Mouse (Mus musculus) liver, embryonic 14.5 days (tissue): ENCODE results near the gene Mink1. TPM values are rescaled to one million over a fixed set of nuclear protein-coding genes. Genes with fewer than 3 reads are reported as not detected.

Source experiments
- ATAC-seq: fragments of 200-750 bp; cut with Nextera tagmentation; 2 replicates; pipeline ENCODE4 v1.8.0; 2017; ENCODE audit warnings: moderate number of reproducible peaks, mild to moderate bottlenecking, moderate library complexity; ENCODE audit not compliant: insufficient read depth
- DNase-seq, 3 experiments: peaks; one replicate each; pipeline ENCODE4 v3.0.0-alpha.2; 2012 to 2013; ENCODE audit warnings: low read depth in 3 of 3, low spot score in 3 of 3
- H3K27ac ChIP-seq: fragments of 300-500 bp; sonication (generic); 2 replicates; pipeline ENCODE4 v1.5.1; 2014; ENCODE audit warnings: moderate library complexity, mild to moderate bottlenecking, control low read depth, inconsistent platforms
- H3K27me3 ChIP-seq: fragments of 300-500 bp; sonication (generic); 2 replicates; pipeline ENCODE4 v1.6.1; 2014; ENCODE audit warnings: mild to moderate bottlenecking, low read length, moderate library complexity; ENCODE audit not compliant: control insufficient read depth, insufficient read depth
- H3K36me3 ChIP-seq: fragments of 300-500 bp; sonication (generic); replicated peaks from 2 replicates; pipeline ENCODE4 v1.6.1; 2014; ENCODE audit warnings: low read depth; ENCODE audit not compliant: control insufficient read depth, insufficient read depth
- H3K4me1 ChIP-seq, 2 experiments: fragments of 200-500 bp in 1 of 2; fragments of 300-500 bp in 1 of 2; sonication (generic) in 1 of 2; replicated peaks; 2 replicates each; pipeline ENCODE4 v1.6.1; 2012 to 2014; ENCODE audit warnings: antibody characterized with exemption in 1 of 2, inconsistent platforms in 1 of 2, low read length in 1 of 2; ENCODE audit not compliant: control insufficient read depth in 2 of 2, insufficient read depth in 2 of 2
- H3K4me2 ChIP-seq: fragments of 300-500 bp; sonication (generic); 2 replicates; pipeline ENCODE4 v1.6.1; 2014; ENCODE audit warnings: low read depth, mild to moderate bottlenecking, control low read depth, moderate library complexity
- H3K4me3 ChIP-seq, 2 experiments: fragments of 200-500 bp in 1 of 2; fragments of 300-500 bp in 1 of 2; sonication (generic) in 1 of 2; 2 replicates each; pipeline ENCODE4 v1.5.1; 2012 to 2014; ENCODE audit warnings: low read depth in 2 of 2, low read length in 2 of 2, mild to moderate bottlenecking in 2 of 2, control low read depth in 1 of 2, inconsistent platforms in 1 of 2, moderate library complexity in 1 of 2; ENCODE audit not compliant: insufficient read depth in 1 of 2
- H3K9ac ChIP-seq: fragments of 300-500 bp; sonication (generic); replicated peaks from 2 replicates; pipeline ENCODE4 v1.6.1; 2014; ENCODE audit warnings: mild to moderate bottlenecking, control low read depth, moderate library complexity
- H3K9me3 ChIP-seq: fragments of 300-500 bp; sonication (generic); 2 replicates; pipeline ENCODE4 v1.6.1; 2016; ENCODE audit warnings: low read length, mixed read lengths; ENCODE audit not compliant: control insufficient read depth
- CTCF ChIP-seq: IDR thresholded peaks from 2 replicates; pipeline ENCODE4 v1.5.1; 2016; ENCODE audit warnings: antibody characterized with exemption, low read depth, control low read depth
- EP300 ChIP-seq: IDR thresholded peaks from 2 replicates; pipeline ENCODE4 v1.6.1; 2016; ENCODE audit warnings: antibody characterized with exemption, low read depth
- WGBS: fragments of 180-500 bp; shearing (Covaris S2); extraction: QIAGEN DNeasy Blood & Tissue Kit; methylation state at CpG from one replicate; pipeline ENCODE4 v1.1.7; 2014; ENCODE audit not compliant: insufficient replicate concordance; 5-methylcytosine and 5-hydroxymethylcytosine counted together
- polyA plus RNA-seq, 2 experiments: library from polyadenylated mRNA; depleted of rRNA in 1 of 2; stranded (reverse) in 1 of 2; unstranded in 1 of 2; fragments of >200 nt; fragmentation: Nextera tagmentation in 1 of 2; extraction: Ambion mirVana in 1 of 2; gene quantifications; 2 replicates each; pipeline versions ENCODE4 v1.2.1 to v1.2.3; 2012 to 2014

Gene Mink1
- polyA plus RNA-seq, 2 experiments, result 3.7 to 14.1 TPM

DNA sequence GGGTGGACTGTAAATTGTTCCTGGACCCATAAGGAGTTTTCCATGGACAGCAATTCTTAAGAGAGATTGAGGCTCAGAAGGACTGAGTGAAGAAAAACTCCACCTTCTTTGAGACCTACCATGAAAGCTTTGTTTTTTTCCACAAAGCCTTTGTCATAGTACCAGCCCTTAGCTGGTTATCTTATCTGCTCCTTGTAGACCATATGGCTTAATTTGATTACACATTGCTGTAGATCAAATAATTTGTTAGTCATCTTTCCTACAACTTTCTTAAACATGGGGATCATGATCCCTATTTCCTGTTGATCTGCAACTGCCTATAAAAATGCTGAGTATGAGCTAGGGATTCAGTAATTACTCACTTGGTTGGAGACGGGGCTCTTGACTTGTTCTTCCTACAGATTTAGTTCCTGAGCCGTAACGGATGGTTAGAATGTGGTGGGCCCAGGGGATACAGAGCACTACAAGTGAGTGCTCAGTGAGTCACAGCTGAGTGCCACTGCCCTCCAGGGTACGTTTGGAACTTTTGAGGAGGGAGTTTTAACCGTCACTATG lies 9.7 kb downstream of the Mink1 start:
- H3K27me3 ChIP-seq, result no peaks in the 10 kb centered on the region
- H3K4me1 ChIP-seq, result peaks cover 20 to 34% of the 10 kb centered on the region in 2 experiments
- no peak overlapping the region for H3K27ac ChIP-seq
- no peaks in the 10 kb centered on the region for H3K36me3 ChIP-seq
- no peak overlapping the region for H3K9ac ChIP-seq
- H3K4me2 ChIP-seq, result peak overlapping the region; percentile 31
- no peak for DNase-seq
- peak; percentile 55; the same call in 1 of the 2 replicates for ATAC-seq
- no peaks in the 10 kb centered on the region for H3K9me3 ChIP-seq
- TF ChIP-seq EP300, result peak; percentile 58; the same call in 1 of the 2 replicates
- TF ChIP-seq CTCF, result no peak
- WGBS, result 32% methylated on average over 5 of the region's 5 CpGs
- no peak overlapping the region for H3K4me3 ChIP-seq

DNA sequence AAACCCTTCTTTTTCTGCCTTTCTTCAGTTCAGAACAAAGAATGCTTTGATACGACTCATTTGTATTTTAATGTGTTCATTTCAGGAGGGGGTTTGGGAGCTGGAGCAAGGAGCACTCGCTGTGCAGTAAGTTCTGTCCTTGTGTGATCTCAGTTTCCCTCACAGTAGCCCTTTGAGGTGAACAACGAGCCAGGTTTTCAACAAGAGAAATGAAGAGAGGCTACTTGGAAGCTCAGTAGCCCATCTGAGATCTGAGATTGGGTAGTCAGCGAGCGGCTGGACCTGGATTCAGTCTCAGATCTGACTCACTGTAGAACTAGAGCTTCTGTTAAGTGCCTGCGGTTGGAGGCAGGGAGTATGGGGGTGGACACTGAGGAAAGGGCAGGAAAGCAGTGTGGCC lies 11.2 kb downstream of the Mink1 start:
- Histone ChIP-seq H3K4me3 (no peak overlapping the region), H3K27ac (no peak overlapping the region), H3K4me1 (peaks cover 20 to 34% of the 10 kb centered on the region in 2 experiments), H3K4me2 (no peak overlapping the region), H3K9me3 (no peaks in the 10 kb centered on the region), H3K9ac (no peak overlapping the region), H3K27me3 (no peaks in the 10 kb centered on the region), H3K36me3 (no peaks in the 10 kb centered on the region)
- DNase-seq (no peak), ATAC-seq (no peak)
- TF ChIP-seq EP300 (no peak), CTCF (no peak)
- WGBS, result 70% methylated on average over 6 of the region's 6 CpGs

- DNase-seq (no peak), ATAC-seq (no peak)
- 62% methylated on average over 3 of the region's 3 CpGs for WGBS
- Histone ChIP-seq H3K27me3 (no peaks in the 10 kb centered on the region), H3K9me3 (no peaks in the 10 kb centered on the region), H3K4me2 (no peak overlapping the region), H3K4me1 (peaks cover 4 to 26% of the 10 kb centered on the region in 2 experiments), H3K9ac (no peak overlapping the region), H3K27ac (no peak overlapping the region), H3K4me3 (no peak overlapping the region), H3K36me3 (no peaks in the 10 kb centered on the region)
- no peak for TF ChIP-seq CTCF
- TF ChIP-seq EP300, result no peak
Observed at GRCm38 (mm10) chr11:70577201-70577600, 14.5 kb downstream of the Mink1 start.

GRCm38 (mm10) chr11:70578962-70579361 lies 16.3 kb downstream of the Mink1 start:
- WGBS, result 75% methylated on average over 6 of the region's 6 CpGs
- no peak overlapping the region for H3K4me3 ChIP-seq
- no peak for TF ChIP-seq EP300
- TF ChIP-seq CTCF, result no peak
- H3K9me3 ChIP-seq, result no peaks in the 10 kb centered on the region
- no peaks in the 10 kb centered on the region for H3K36me3 ChIP-seq
- H3K4me1 ChIP-seq, result peaks cover 0 to 17% of the 10 kb centered on the region in 2 experiments; a peak in 2 of 4 replicates
- ATAC-seq (no peak), DNase-seq (no peak)
- H3K27ac ChIP-seq, result no peak overlapping the region
- no peaks in the 10 kb centered on the region for H3K27me3 ChIP-seq
- H3K4me2 ChIP-seq, result no peak overlapping the region
- H3K9ac ChIP-seq, result no peak overlapping the region

- Histone ChIP-seq H3K36me3 (no peaks in the 10 kb centered on the region), H3K4me2 (no peak overlapping the region), H3K27me3 (no peaks in the 10 kb centered on the region), H3K27ac (no peak overlapping the region), H3K4me1 (peaks cover 0 to 17% of the 10 kb centered on the region in 2 experiments; a peak in 2 of 4 replicates), H3K9ac (no peak overlapping the region), H3K4me3 (no peak overlapping the region), H3K9me3 (no peaks in the 10 kb centered on the region)
- no peak for TF ChIP-seq EP300
- TF ChIP-seq CTCF, result no peak
- ATAC-seq, result no peak
- no peak for DNase-seq
- 54% methylated on average over 9 of the region's 9 CpGs for WGBS
Observed at GRCm38 (mm10) chr11:70579710-70580357, 17.2 kb downstream of the Mink1 start.
